Mouse (Mus musculus) right cerebral cortex, postnatal 36 days (tissue): ENCODE measurements around the gene Suclg1.

Experiments
- DNase-seq, 2 experiments: peaks; one replicate each; pipeline ENCODE4 v3.0.0; 2022; ENCODE audit warnings: low spot score in 2 of 2, mixed read lengths in 1 of 2

The Suclg1 gene

DNA sequence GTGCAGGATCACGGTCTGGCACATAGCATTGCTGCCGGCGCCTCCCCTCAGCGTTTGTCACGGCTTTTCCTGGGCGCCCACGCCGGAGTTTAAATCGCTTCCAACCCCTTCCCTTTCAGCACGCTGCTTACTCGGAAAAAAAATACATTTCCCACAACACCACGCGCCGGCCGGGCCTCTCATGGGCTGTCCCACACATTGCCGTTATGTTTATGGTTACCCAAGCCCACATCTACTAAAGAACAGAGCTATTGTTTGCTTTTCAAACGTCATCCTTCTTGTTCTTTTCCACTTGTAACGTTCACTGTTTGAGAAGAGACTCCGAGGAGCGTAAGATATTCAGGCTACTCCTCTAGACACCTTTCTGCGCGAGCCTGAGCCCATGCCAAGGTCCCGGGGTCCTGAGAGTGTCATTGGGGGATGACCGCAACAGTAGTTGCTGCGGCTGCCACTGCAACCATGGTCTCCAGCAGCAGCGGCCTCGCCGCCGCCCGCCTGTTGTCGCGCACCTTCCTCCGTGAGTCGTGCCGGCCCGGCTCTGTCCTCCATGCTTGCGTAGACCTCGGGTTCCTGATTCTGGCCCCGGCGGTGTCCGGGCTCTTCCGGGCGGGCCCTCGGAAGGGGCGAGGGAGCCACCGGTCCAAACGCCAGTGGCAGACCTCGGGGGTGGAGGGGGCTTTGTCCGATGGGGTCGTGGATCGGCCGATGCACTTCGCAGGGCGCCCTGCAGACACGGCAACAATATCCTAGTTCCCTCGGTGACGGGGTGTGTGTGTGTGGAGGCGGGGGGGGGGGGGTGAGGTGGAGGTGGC, at the start of gene Suclg1:
Gene Suclg1, plus strand, starts transcription at position 146 of the 812 bp plus-strand sequence.
- DNase-seq, result peak; percentile 86 to 87

DNA sequence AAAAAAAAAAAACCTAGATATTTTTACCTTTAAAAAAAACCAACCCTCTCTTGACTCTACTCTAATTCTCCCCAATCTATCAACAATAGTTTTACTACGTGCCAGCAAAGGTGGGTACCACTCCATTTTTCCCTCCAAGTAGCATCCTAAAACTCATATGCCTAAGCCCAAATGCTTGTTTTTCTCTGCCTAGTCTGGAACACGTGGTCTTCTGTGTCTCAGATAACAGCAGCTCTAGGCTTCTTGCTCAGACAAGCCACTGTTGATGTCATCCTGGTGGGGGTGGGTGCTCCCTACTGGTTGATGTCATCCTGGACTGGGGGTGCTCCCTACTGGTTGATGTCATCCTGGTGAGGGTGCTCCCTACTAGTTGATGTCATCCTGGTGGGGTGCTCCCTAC, 44.5 kb upstream of the Suclg1 start:
- no peak for DNase-seq

DNA sequence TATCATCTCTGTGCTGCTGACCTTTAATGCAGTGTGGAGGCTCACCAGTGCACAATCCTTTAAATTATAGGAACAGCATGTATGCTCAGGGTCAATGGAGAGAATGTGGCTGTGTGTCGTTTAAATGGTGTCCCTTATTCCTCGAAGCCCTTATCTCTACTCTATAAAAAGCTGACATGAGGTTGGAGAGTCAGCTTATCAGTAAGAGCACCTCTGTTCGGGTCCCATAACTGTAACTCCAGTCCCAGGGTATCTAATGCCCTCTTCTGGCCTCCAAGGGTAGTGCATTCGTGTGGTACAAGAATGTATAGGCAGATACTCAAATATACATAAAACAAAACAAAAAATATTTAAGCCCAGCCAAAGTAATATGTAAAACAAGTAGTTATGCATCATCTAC, 43.2 kb upstream of the Suclg1 start:
- no peak for DNase-seq

DNA sequence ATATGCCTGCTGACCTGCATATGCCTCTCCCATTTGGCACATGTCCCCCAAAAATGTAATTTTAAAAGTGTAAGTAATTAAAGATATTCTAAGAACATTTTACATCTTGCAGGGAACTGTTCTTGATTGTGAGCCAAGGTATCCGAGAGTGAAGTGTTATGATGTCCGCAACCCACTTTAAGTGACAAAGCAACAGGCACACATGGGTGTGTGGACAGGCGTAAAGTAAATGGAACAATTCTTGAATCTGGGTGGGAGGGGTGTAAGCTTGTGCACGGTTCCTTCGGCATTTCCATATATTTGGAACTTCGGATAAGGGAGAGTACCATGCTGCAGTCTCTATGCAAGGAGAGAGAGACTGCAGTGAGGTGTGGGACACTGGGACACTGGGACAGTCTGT, 38.6 kb upstream of the Suclg1 start:
- no peak for DNase-seq

GRCm38 (mm10) chr6:73210445-73210972, 37.7 kb upstream of the Suclg1 start:
- no peak for DNase-seq

DNA sequence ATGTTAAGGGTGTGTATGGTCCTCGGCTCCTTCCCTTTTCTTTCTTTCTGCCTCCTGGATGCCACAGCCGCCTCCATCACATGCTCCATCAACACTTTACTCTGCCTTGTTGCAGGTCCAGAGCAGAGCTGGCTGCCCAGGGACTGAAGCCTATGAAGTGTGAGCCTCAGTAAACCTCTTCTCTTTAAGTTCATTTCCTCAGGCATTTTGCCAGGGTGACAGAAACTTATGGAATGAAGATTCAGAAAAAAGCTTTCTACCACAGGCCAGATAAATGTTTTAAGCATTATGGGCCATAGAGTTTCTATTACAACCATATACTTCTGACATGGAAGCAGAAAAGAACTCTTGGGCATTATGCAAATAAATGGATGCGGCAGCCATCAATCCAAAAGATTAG, 37.1 kb upstream of the Suclg1 start:
- DNase-seq, result no peak

DNA sequence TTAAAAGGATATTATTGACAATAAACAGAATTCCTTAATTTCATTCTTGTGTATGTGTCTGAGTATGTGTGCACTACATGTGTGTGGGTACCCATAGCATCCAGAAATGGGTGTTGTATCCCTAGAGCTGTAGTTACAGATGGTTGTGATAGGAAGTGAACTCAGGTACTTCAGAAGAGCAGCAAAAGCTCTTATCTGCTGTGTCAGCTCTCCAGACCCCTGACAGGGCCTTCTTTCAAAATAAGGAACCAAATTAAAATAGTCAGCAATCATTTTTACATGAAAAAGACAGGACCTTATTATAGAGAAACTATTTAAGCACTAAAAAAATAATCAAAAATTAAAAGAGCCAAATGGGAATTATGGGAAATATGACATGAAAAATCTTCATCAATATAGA, 36.6 kb upstream of the Suclg1 start:
- no peak for DNase-seq

- DNase-seq, result peak; percentile 92 to 95
These were observed 26.8 kb upstream of the Suclg1 start, which contains the start of gene Dnah6 for GRCm38 (mm10) chr6:73221189-73221957. TSS of gene Dnah6 (minus strand) at chr6:73221651.

GRCm38 (mm10) chr6:73221958-73222735, 26.0 kb upstream of the Suclg1 start:
- peak in 1 of 2 experiments; percentile 25 for DNase-seq

DNA sequence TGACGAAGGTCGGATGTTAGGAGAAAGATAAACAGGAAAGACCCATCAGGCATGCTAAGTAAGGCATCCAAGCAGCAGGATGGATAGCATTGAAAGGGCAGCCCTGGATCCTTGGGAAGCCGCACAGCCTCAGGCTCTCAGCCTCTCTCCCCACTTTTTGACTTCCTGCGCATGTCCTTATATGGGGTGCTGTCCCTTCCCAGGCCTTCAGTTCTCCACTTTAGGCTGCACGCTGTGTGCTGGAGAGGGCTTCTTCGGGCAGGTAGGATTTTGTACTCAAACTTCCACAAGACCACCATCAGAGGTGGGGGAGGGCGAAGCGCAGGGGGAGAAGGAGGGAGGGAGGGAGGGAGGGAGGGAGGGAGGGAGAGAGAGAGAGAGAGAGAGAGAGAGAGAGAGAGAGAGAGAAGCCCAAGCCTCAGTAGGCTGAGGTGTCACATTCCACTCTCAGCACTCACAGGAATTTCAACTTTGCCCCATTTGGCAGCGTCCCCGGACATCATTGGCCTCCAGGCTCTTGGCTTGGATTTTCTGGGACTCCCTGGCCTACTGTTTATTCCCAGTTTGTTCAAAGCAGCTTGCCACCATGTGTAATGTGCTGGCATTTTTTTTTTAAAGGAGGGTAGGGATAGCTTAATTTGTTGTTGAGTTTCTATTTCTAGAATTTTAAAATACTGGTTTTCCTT, 25.2 kb upstream of the Suclg1 start:
- DNase-seq, result peak in 1 of 2 experiments; percentile 22

- DNase-seq, result no peak
These were observed 20.6 kb upstream of the Suclg1 start for GRCm38 (mm10) chr6:73227376-73228158.

DNA sequence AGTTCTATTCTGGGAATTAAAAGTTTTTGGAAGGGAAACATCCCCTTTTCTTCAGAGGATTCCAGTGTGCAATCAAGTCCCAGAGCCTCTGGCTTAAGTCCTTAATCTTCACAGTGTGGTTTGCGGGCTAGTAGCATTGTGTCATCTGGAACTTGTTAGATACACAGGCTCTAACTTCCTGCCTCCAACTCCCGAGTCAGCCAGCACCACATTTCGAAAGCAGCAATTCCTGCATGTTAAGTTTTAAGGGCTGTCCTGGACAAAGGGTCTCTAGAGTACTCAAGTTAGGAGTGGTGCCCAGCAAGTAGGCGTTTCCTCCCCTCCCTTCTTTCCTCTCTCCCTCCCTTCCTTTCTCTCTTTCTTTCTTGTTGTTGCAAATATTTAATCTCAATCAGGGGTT, 19.8 kb upstream of the Suclg1 start:
- no peak for DNase-seq

DNA sequence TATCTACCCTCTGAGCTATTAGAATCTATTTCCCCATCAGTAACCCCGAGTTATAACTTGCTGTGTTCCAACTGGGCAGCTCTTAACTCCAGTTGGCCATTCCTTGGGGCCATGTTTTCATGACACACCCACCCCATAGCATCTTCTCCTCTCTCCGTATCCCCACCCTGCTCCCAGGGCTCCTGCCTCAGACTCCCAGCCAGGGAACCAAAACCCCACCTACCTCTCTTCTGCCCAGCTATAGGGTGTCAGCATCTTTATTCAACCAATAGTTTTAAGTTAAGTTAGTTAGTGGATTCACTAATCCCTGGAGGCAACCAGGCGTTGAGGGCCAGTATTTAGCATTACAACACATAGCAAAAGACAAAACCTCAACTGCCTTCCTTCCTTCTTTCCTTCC, 19.3 kb upstream of the Suclg1 start:
- DNase-seq, result no peak

- DNase-seq, result no peak
These were observed 16.0 kb upstream of the Suclg1 start for GRCm38 (mm10) chr6:73232152-73232584.

DNA sequence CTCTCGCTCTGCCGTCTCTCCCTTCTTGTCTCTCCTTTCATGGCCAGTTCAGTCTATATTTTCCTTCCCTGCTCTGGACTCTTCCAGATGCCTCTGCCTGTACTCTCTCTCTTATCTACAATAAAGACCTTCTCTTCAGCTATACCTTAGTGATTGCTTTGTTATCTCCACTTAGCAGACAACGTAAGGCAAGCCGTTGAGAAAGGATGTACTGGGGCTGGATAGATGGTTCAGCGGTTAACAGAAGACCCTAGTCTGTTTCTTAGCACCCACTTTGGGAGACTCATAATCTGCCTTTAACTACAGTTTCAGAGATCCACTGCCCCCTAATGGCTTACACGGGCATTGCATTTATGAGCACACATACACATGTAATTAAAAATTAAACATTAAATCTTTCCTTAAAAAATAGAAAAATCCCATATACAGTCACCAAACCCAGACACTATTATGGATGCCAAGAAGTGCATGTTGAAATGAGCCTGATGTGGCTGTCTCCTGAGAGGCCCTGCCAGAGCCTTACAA, 14.9 kb upstream of the Suclg1 start:
- no peak for DNase-seq

DNA sequence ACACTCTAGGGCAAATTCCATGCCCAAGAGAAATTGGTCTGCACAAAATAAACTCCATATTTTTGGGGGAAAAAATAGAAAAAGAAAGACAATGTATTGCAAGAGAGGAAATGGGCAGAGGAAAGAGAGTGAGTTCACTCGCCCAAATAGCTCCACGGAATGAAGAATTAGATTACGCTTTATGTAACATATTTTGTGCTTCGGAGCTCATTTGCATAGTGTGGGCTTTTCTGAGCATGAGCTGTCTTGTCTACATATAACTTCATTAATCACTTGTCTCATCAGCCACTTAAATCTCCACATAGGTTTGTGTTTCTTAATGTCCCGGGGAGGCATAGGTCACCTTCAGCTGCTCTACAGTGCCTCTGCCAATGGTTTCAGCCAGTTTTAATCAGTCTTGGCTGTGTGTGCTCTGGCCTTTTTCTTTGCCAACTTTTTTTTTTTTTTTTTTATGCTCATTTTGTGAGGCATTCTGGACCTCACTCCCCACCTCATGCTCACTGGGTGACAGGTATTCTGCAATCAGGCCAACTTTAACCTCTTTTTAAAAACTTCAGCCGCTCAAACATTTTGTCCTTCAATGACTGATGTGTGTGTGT, 13.8 kb upstream of the Suclg1 start:
- no peak for DNase-seq

DNA sequence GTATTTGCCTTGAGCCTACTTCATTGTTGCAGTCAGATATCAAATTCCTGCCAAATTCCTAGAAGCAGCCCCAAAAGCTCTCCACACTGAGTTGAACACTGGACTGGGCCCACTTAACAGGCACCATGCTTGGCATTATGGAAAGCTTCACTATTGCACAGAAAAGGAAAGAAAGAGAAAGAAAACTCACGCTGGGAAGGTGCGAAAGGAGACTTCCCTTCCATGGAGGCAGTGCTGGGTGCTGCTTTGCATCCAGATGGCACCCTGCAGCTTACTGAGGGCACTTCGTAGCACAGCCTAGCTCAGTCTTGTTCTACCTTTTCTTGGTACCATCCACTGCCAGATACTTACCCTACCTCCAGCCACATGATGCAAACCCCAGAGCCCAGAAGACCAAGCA, 12.5 kb upstream of the Suclg1 start:
- no peak for DNase-seq

DNA sequence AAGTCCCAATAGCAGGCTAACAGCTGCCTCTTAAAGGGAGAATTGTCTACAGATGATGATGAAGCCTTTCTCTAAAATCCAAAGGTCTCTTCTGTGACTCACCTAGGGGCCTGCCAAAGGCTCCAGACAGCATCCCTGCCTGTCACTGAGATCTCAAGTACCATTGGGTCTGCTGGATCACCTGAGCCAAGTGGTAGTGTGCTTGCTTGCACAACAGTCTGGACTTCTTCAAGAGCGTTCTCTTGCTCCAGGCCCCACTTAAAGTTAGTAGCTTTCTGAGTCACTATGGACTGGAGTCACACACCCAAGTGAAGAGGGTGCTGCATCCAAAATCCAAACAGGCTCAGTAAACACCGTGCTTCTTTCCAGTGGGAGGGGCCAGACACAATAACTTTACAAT, 1.4 kb upstream of the Suclg1 start:
- DNase-seq, result no peak

DNA sequence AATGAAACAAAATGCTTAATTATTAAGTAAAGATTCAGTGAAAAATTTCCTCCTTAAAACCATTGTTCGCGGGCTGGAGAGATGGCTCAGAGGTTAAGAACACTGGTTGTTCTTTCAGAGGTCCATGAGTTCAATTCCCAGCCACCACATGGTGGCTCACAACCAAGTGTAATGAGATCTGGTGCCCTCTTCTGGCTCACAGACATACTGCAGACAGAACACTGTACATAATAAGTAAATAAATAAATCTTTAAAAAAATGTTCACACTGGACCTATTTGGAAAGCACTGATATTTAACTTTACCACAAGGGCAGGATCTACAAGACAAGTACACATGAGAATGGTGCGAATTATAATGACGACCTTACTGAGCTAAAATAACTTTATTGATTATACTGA, 730 bp upstream of the Suclg1 start:
- DNase-seq, result no peak

GRCm38 (mm10) chr6:73249049-73249422, 854 bp downstream of the Suclg1 start:
- DNase-seq, result no peak
